Mouse (Mus musculus): ENCODE measurements at regions not wholly inside any gene's neighbourhood (a gene's known extent, or its start where the extent isn't known, plus 50 kb on each side); places are given as distances from the start of the nearest gene placed in this dataset.
A peak's percentile ranks its signal among the peaks of the same experiment; 100 is the strongest.
"Not testable (repeated sequence)": the region's sequence is repeated elsewhere in the genome, so short reads cannot be mapped to it uniquely, and the experiment has no call there.

DNA sequence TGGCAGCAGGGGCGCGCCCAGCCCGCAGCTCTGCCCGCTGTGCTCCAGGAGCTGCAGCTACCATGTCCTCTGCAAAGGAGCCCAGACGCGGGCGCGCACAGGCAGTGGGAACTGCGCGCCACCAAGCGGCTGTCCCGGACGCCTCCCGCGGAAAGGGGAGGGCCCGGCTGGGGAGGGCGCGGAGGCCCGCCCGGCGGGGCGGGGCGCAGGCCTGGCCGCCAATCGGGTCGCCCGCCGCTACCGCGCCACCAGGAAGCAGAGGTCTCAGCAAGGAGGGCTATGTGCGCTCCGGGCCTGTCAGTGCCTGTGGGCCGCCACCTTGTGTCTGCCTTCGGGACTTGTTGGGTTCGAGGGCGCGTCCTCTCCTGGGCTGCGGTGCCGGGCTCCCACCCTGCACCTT, 367.0 kb upstream of the Ywhaq start:
- not testable (repeated sequence) for DNase-seq (ENCODE audit: low read depth, low spot score)

- DNase-seq (ENCODE audit: low read depth, low spot score): not testable (repeated sequence)
Measured at GRCm38 (mm10) chr12:21778717-21779116, 361.3 kb upstream of the Ywhaq start.

GRCm38 (mm10) chr12:21778308-21778707, 360.9 kb upstream of the Ywhaq start:
- not testable (repeated sequence) for DNase-seq (ENCODE audit: low read depth, low spot score)

DNA sequence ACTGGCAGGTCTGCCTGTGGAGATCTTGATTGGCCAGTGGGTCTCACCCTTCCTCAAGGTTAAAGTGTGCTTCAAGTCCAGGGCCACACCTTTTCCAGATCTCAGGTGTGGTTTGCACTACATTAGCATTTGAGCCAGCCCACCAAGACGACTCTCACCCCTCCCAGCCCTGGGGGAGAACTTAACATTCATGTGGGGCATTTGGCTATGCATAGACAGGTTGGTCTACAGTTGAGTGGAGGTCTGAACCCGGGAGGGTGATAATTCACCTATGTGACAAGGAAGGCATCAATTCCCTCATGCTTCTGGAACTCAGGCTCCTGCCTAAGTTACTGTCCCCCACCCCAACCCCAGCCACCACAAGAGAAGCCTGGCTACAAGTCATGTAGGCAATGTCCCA, 350.3 kb upstream of the Ywhaq start:
- DNase-seq (ENCODE audit: low read depth, low spot score): peak; percentile 66

All from R1 (cell line).